Mouse (Mus musculus): Measurements from ENCODE around the gene Usp22. TPM values are rescaled to one million over a fixed set of nuclear protein-coding genes. Genes with fewer than 3 reads are reported as not detected.

The Usp22 gene
- polyA plus RNA-seq, 1 experiment = 29.2 TPM

DNA sequence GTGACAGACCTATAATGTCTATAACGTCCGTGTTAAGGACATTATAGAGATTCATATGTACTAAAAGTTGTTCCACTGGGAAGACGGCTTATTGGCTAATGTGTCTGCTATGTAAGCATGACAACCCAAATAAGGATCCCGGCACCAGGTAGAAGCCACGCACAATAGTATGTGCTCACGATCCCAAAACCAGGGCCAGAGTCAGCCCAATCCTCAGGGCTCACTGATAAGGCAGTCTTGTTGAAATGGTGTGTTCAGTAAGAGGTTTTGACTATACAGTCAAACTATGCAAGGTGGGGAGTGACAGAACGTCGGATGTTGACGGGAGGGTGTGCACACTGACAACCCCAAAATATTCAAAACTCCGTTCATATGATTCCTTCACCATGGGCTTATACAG, 10.0 kb downstream of the Usp22 start:
- no peak for TF ChIP-seq CTCF (conservative IDR thresholded peaks at IDR 0.05; ENCODE audit: insufficient read depth, insufficient read length, low read depth, low read length)
- TF ChIP-seq POLR2A (IDR thresholded peaks at IDR 0.05; ENCODE audit: low read depth, low read length) = no peak
- Histone ChIP-seq H3K4me1 (ENCODE audit: control insufficient read depth, insufficient read depth, low read length) (peaks cover 3% of the 10 kb centered on the region; the same call in 1 of the 2 replicates), H3K36me3 (ENCODE audit: control insufficient read depth, insufficient read depth, low read length) (no peaks in the 10 kb centered on the region; the same call in 1 of the 2 replicates), H3K27me3 (replicated peaks; ENCODE audit: control insufficient read depth, insufficient read depth, low read length) (no peaks in the 10 kb centered on the region), H3K4me3 (ENCODE audit: insufficient read depth, low read depth, low read length) (no peak overlapping the region), H3K27ac (ENCODE audit: insufficient read depth, low read depth, low read length) (no peak overlapping the region)
- no peak for DNase-seq
- WGBS = 91% methylated on average over 10 of the region's 10 CpGs

DNA sequence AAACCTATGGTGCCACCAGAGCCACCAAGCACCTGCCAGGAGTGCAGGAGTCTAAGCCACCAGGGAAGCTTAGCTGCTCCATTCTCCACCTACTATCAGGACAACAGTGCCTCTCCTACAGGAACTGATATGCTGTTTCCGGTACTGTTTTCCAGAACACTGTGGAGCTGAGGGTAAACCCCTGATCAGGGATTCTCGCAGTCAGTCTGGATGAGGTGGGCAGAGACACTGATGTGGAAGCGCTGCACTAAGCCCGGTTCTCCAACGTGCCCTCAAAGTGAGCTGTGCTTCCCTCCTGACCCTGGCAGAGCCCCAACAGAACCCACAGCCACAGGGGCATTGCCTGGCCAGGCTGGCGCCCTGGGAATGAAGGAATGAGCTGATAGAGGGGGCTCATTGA, 10.5 kb downstream of the Usp22 start:
- no peaks in the 10 kb centered on the region for H3K27me3 ChIP-seq (replicated peaks; ENCODE audit: control insufficient read depth, insufficient read depth, low read length)
- H3K4me3 ChIP-seq (ENCODE audit: insufficient read depth, low read depth, low read length) = no peak overlapping the region
- 87% methylated on average over 6 of the region's 6 CpGs for WGBS
- peaks cover 1% of the 10 kb centered on the region for H3K36me3 ChIP-seq (ENCODE audit: control insufficient read depth, insufficient read depth, low read length)
- no peak for DNase-seq
- H3K27ac ChIP-seq (ENCODE audit: insufficient read depth, low read depth, low read length) = no peak overlapping the region
- TF ChIP-seq POLR2A (IDR thresholded peaks at IDR 0.05; ENCODE audit: low read depth, low read length) = no peak
- TF ChIP-seq CTCF (conservative IDR thresholded peaks at IDR 0.05; ENCODE audit: insufficient read depth, insufficient read length, low read depth, low read length) = no peak
- peaks cover 3% of the 10 kb centered on the region; the same call in 1 of the 2 replicates for H3K4me1 ChIP-seq (ENCODE audit: control insufficient read depth, insufficient read depth, low read length)

DNA sequence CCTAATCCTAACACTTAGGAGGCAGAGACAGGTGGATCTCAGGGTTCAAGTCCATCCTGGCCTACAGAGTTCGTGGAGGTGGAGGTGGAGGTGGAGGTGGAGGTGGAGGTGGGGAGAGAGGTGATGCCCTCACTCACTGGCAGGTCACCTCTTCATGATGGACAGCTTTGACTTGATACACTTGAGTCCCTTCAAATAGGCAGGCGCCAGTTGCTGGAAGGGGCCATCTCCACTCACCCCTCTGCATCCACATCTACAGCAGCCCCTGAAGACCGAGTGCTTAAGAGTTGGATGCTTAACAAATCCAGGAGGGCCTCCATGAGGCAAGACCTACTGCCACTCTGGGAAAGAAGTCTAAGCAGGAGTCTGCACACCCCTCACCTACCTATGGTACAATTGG, 11.5 kb downstream of the Usp22 start:
- no peak for DNase-seq
- no peak overlapping the region for H3K4me3 ChIP-seq (ENCODE audit: insufficient read depth, low read depth, low read length)
- H3K27me3 ChIP-seq (replicated peaks; ENCODE audit: control insufficient read depth, insufficient read depth, low read length) = no peaks in the 10 kb centered on the region
- H3K4me1 ChIP-seq (ENCODE audit: control insufficient read depth, insufficient read depth, low read length) = no peaks in the 10 kb centered on the region
- no peak overlapping the region for H3K27ac ChIP-seq (ENCODE audit: insufficient read depth, low read depth, low read length)
- TF ChIP-seq CTCF (conservative IDR thresholded peaks at IDR 0.05; ENCODE audit: insufficient read depth, insufficient read length, low read depth, low read length) (no peak), POLR2A (IDR thresholded peaks at IDR 0.05; ENCODE audit: low read depth, low read length) (no peak)
- peaks cover 1% of the 10 kb centered on the region for H3K36me3 ChIP-seq (ENCODE audit: control insufficient read depth, insufficient read depth, low read length)
- WGBS = 91% methylated on average over 3 of the region's 3 CpGs

DNA sequence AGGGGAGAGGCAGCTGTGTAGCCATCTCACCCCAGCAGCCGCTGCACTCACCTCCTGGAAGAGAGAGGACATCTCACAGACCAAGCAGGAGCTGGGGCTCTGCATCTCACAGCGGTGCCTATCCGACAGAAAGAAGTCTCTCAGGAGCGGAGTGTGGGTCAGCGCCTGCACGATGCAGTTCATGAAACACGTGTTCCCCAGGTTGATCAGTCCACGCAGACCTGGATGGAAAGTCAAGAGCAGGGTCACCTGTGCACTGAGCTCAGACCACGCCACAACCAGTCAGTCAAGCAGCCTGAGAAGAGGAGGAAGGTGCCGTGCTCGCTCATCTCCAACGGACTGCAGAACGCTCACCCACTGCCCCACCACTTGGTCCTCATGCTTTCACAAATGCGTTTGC, 12.1 kb downstream of the Usp22 start:
- H3K4me3 ChIP-seq (ENCODE audit: insufficient read depth, low read depth, low read length) = no peak overlapping the region
- H3K27me3 ChIP-seq (replicated peaks; ENCODE audit: control insufficient read depth, insufficient read depth, low read length) = no peaks in the 10 kb centered on the region
- H3K36me3 ChIP-seq (ENCODE audit: control insufficient read depth, insufficient read depth, low read length) = peaks cover 1% of the 10 kb centered on the region
- no peak for DNase-seq
- 94% methylated on average over 14 of the region's 14 CpGs for WGBS
- no peaks in the 10 kb centered on the region for H3K4me1 ChIP-seq (ENCODE audit: control insufficient read depth, insufficient read depth, low read length)
- TF ChIP-seq POLR2A (IDR thresholded peaks at IDR 0.05; ENCODE audit: low read depth, low read length) (no peak), CTCF (conservative IDR thresholded peaks at IDR 0.05; ENCODE audit: insufficient read depth, insufficient read length, low read depth, low read length) (no peak)
- no peak overlapping the region for H3K27ac ChIP-seq (ENCODE audit: insufficient read depth, low read depth, low read length)

DNA sequence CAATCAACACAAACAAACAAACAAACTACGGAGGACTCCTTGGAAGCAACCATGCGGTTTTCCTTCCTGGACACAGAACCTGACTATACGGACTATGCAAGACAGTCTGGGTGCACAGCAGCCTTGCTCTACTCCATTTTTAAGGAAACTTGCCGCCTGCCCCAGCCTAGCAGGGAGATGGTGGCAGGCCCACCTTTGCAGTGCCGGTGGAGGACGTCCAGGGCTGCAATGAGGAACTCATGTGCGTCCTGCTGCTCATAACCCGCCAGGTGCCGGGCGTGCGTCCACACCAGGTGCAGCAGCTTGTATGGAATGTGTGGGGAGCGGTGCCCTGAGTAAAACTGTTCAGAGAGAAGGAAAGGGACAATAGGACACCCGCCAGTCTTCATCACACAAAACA, 13.7 kb downstream of the Usp22 start:
- TF ChIP-seq CTCF (conservative IDR thresholded peaks at IDR 0.05; ENCODE audit: insufficient read depth, insufficient read length, low read depth, low read length) (no peak), POLR2A (IDR thresholded peaks at IDR 0.05; ENCODE audit: low read depth, low read length) (no peak)
- no peaks in the 10 kb centered on the region for H3K4me1 ChIP-seq (ENCODE audit: control insufficient read depth, insufficient read depth, low read length)
- no peak for DNase-seq
- no peak overlapping the region for H3K27ac ChIP-seq (ENCODE audit: insufficient read depth, low read depth, low read length)
- peaks cover 1% of the 10 kb centered on the region for H3K36me3 ChIP-seq (ENCODE audit: control insufficient read depth, insufficient read depth, low read length)
- no peaks in the 10 kb centered on the region for H3K27me3 ChIP-seq (replicated peaks; ENCODE audit: control insufficient read depth, insufficient read depth, low read length)
- WGBS = 91% methylated on average over 13 of the region's 13 CpGs
- no peak overlapping the region for H3K4me3 ChIP-seq (ENCODE audit: insufficient read depth, low read depth, low read length)

DNA sequence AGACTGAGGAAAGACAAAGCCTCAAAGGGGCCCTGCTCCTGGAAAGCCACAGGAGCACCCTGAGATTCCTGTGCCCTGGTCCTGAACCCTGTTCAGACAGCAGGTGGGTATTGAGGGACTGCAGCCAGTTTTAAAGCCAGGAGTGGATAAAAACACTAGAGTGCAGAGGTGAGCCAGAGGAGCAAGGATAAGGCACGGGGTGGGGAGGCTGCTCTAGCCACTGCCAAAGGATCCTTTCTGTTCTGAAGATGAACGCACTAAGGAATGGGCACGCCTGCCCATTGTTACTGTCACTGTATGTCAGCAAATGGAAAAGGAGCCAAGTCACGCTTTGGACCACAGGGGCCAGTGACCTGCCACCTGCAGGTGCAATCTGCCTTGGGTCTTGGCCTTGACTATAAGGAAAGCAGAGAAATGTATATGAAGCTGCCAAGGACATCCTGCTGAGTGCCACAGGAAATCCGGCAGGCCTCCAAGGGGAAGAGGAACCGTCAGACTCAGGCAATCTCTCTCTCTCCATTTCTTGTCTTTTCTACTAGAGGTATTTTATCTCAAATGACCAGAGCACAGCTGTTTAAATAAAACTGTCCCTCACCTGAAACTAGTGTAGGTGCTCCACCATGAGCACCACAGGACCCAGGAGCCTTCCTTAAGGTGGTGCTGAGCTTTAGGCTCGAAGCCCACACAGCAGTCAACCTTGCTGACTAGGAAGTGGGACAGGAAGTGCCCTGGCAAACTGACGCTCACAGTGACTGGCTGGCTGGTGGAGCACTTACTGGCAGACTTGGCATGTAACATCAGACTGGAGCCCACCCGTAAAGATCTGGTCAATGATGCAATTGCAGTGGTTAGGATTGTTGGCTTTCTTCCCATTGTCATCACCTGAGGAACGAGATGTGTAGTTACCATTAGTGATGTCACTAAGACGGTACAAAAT, 14.8 kb downstream of the Usp22 start:
- H3K4me3 ChIP-seq (ENCODE audit: insufficient read depth, low read depth, low read length) = no peak overlapping the region
- peaks cover 1% of the 10 kb centered on the region; the same call in 1 of the 2 replicates for H3K36me3 ChIP-seq (ENCODE audit: control insufficient read depth, insufficient read depth, low read length)
- H3K27ac ChIP-seq (ENCODE audit: insufficient read depth, low read depth, low read length) = no peak overlapping the region
- H3K4me1 ChIP-seq (ENCODE audit: control insufficient read depth, insufficient read depth, low read length) = no peaks in the 10 kb centered on the region
- no peak for TF ChIP-seq POLR2A (IDR thresholded peaks at IDR 0.05; ENCODE audit: low read depth, low read length)
- no peak for TF ChIP-seq CTCF (conservative IDR thresholded peaks at IDR 0.05; ENCODE audit: insufficient read depth, insufficient read length, low read depth, low read length)
- H3K27me3 ChIP-seq (replicated peaks; ENCODE audit: control insufficient read depth, insufficient read depth, low read length) = no peaks in the 10 kb centered on the region
- no peak for DNase-seq
- 64% methylated on average over 11 of the region's 11 CpGs for WGBS

DNA sequence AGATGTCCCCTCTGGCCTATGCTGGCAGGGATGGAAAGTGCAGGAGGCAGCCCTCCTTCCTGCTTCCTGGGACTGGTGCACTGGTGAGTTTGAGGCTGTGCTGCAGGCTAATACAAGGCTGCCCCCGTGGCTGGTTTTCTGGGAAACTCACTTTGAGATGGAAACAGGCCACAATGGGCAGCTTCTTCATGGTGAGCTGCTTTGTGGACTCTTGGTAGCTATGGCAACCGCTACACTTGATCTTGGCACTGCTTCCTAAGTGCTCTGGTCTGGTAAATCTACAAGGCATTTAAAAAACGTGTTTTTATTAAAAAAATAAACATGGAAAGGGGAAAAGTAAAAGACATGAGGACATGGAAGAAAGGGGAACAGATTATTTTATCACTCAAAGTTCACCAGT, 16.7 kb downstream of the Usp22 start:
- TF ChIP-seq CTCF (conservative IDR thresholded peaks at IDR 0.05; ENCODE audit: insufficient read depth, insufficient read length, low read depth, low read length) = no peak
- no peak for TF ChIP-seq POLR2A (IDR thresholded peaks at IDR 0.05; ENCODE audit: low read depth, low read length)

More for the DNA sequence above, 16.7 kb downstream of the Usp22 start:
- no peak for DNase-seq
- peaks cover 1% of the 10 kb centered on the region; the same call in 1 of the 2 replicates for H3K36me3 ChIP-seq (ENCODE audit: control insufficient read depth, insufficient read depth, low read length)
- no peak overlapping the region for H3K4me3 ChIP-seq (ENCODE audit: insufficient read depth, low read depth, low read length)
- no peaks in the 10 kb centered on the region for H3K27me3 ChIP-seq (replicated peaks; ENCODE audit: control insufficient read depth, insufficient read depth, low read length)
- WGBS = 66% methylated on average over 3 of the region's 3 CpGs
- H3K27ac ChIP-seq (ENCODE audit: insufficient read depth, low read depth, low read length) = no peak overlapping the region
- no peaks in the 10 kb centered on the region for H3K4me1 ChIP-seq (ENCODE audit: control insufficient read depth, insufficient read depth, low read length)
